19 mouse cellular contexts compared by ENCODE assay signal in the genomic region with DNA sequence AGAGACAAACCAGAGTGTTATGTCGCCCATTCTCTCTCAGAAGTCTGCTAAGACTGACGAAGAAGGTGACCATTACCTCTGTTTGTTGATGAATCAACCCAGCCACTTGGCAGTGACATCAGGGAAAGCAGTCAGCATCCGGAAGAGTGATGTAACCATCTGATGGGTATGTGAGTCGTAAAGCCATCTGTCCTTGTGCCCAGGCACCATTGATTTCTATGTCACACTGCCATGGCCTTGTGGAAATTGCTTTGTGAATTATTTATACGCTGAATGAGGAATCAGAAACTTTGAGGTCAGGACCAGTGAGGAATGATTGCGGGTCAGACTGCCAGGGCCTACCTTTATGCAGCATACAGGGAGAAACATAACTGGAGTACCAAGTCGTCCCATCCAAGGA.
DNase-seq lines count a peak whose midpoint lies in the region; ATAC-seq lines count a peak whose summit lies in the region.
"Had no signal": no experiment of that assay in that cellular context is flagged by ENCODE, and none has a peak within 500 bp of the region (broad histone marks: within the 10 kb centered on the region; RNA-seq: fewer than 3 reads in every experiment).

No protein-coding gene starts in this region.

- H3K9ac ChIP-seq in hindbrain, embryonic 13.5 days = no peak overlapping the region
- H3K9ac ChIP-seq: embryonic facial prominence, embryonic 12.5 days; forebrain, embryonic 13.5 days; forebrain, embryonic 15.5 days; forebrain, postnatal 0 days had no signal

- H3K36me3 ChIP-seq in hindbrain, embryonic 10.5 days = no peaks in the 10 kb centered on the region
- H3K36me3 ChIP-seq in hindbrain, embryonic 13.5 days = no peaks in the 10 kb centered on the region
- H3K36me3 ChIP-seq: embryonic facial prominence, embryonic 10.5 days; embryonic facial prominence, embryonic 12.5 days; forebrain, embryonic 15.5 days had no signal

- no peaks in the 10 kb centered on the region for H3K4me1 ChIP-seq in hindbrain, embryonic 10.5 days (replicated peaks)
- H3K4me1 ChIP-seq in hindbrain, embryonic 13.5 days (replicated peaks) = no peaks in the 10 kb centered on the region
- H3K4me1 ChIP-seq: embryonic facial prominence, embryonic 10.5 days; embryonic facial prominence, embryonic 12.5 days; forebrain, embryonic 13.5 days; forebrain, embryonic 15.5 days had no signal

- DNase-seq in adrenal gland, adult 2 months = peak; percentile 67
- no peak for DNase-seq in adrenal gland, postnatal 25 days
- DNase-seq in adrenal gland, adult 8-10 months = peak; percentile 64
- peak; percentile 14 for DNase-seq in adrenal gland, postnatal 14 days
- no peak for DNase-seq in hindbrain, embryonic 10.5 days (ENCODE audit: low spot score)
- DNase-seq in natural killer cell, adult 2 months (ENCODE audit: low spot score in 2 of 2) = no peak
- DNase-seq: cerebellum, adult 11-12 months; cerebellum, adult 2 months; cerebellum, adult 9-10 months; cerebellum, postnatal 10 days; cerebellum, postnatal 25 days; forebrain, postnatal 0 days had no signal

- H3K27me3 ChIP-seq in hindbrain, embryonic 10.5 days (ENCODE audit: insufficient read depth, poor library complexity, severe bottlenecking) = no peaks in the 10 kb centered on the region
- H3K27me3 ChIP-seq in hindbrain, embryonic 13.5 days = no peaks in the 10 kb centered on the region
- H3K27me3 ChIP-seq: embryonic facial prominence, embryonic 12.5 days; forebrain, embryonic 13.5 days; forebrain, embryonic 15.5 days; Patski had no signal

- no peak for ATAC-seq in hindbrain, embryonic 13.5 days (ENCODE audit: low FRiP score)
- ATAC-seq: activated CD4-positive, CD25-positive, alpha-beta regulatory T cell, adult 4 months; forebrain, embryonic 13.5 days; forebrain, embryonic 15.5 days; forebrain, postnatal 0 days; Patski had no signal

- H3K4me2 ChIP-seq in hindbrain, embryonic 13.5 days = no peak overlapping the region
- H3K4me2 ChIP-seq: embryonic facial prominence, embryonic 12.5 days; forebrain, embryonic 13.5 days; forebrain, embryonic 15.5 days had no signal

- no peaks in the 10 kb centered on the region for H3K9me3 ChIP-seq in hindbrain, embryonic 10.5 days
- H3K9me3 ChIP-seq in hindbrain, embryonic 13.5 days = no peaks in the 10 kb centered on the region
- H3K9me3 ChIP-seq: embryonic facial prominence, embryonic 10.5 days; embryonic facial prominence, embryonic 12.5 days; forebrain, embryonic 13.5 days; forebrain, embryonic 15.5 days had no signal

- 86% methylated on average over 7 of the region's 7 CpGs for WGBS in hindbrain, embryonic 10.5 days
- 81% methylated on average over 7 of the region's 7 CpGs for WGBS in hindbrain, embryonic 13.5 days

- H3K4me3 ChIP-seq in hindbrain, embryonic 10.5 days = no peak overlapping the region
- H3K4me3 ChIP-seq in hindbrain, embryonic 13.5 days = no peak overlapping the region
- H3K4me3 ChIP-seq: embryonic facial prominence, embryonic 10.5 days; embryonic facial prominence, embryonic 12.5 days; forebrain, embryonic 13.5 days; forebrain, embryonic 15.5 days had no signal

- H3K27ac ChIP-seq in hindbrain, embryonic 10.5 days = no peak overlapping the region
- no peak overlapping the region for H3K27ac ChIP-seq in hindbrain, embryonic 13.5 days
- H3K27ac ChIP-seq: embryonic facial prominence, embryonic 10.5 days; embryonic facial prominence, embryonic 12.5 days; forebrain, embryonic 13.5 days; forebrain, embryonic 15.5 days had no signal

Comparison
In these comparisons a context has a peak if more than half of its experiments do, and no peak if none do; other contexts are left out.
1. DNase-seq: peak in adrenal gland, adult 2 months (single experiment), adrenal gland, adult 8-10 months (single experiment) and adrenal gland, postnatal 14 days (single experiment); none in adrenal gland, postnatal 25 days (single experiment), hindbrain, embryonic 10.5 days (single experiment) and natural killer cell, adult 2 months (0 of 2).